Mouse (Mus musculus) myocyte (in vitro differentiated cells): Measurements from ENCODE around the gene Fam53a. TPM values are rescaled to one million over a fixed set of nuclear protein-coding genes. Genes with fewer than 3 reads are reported as not detected.

Source experiments
- H3K27me3 ChIP-seq: one replicate; pipeline ENCODE4 v1.6.1; 2011; ENCODE audit not compliant: control insufficient read depth, insufficient read depth, insufficient read length
- H3K36me3 ChIP-seq: one replicate; pipeline ENCODE4 v1.6.1; 2011; ENCODE audit not compliant: control insufficient read depth, insufficient read depth
- H3K4me2 ChIP-seq: one replicate; pipeline ENCODE4 v1.6.1; 2011; ENCODE audit warnings: low read depth, control low read depth
- H3K4me3 ChIP-seq: one replicate; pipeline ENCODE4 v1.5.1; 2011; ENCODE audit warnings: mild to moderate bottlenecking, control low read depth, moderate library complexity
- H3K79me2 ChIP-seq: one replicate; pipeline ENCODE4 v1.6.1; 2011; ENCODE audit not compliant: control insufficient read depth, insufficient read depth
- H3ac ChIP-seq: one replicate; pipeline ENCODE4 v1.6.1; 2011; ENCODE audit not compliant: control insufficient read depth, insufficient read length
- CEBPB ChIP-seq: IDR thresholded peaks from 2 replicates; pipeline ENCODE4 v1.6.1; 2011; ENCODE audit warnings: mild to moderate bottlenecking, moderate library complexity; ENCODE audit not compliant: poor library complexity, insufficient read depth, severe bottlenecking
- E2F4 ChIP-seq: IDR thresholded peaks from one replicate; pipeline ENCODE4 v1.6.1; 2011; ENCODE audit warnings: mild to moderate bottlenecking, control low read depth, moderate library complexity; ENCODE audit not compliant: insufficient read depth
- MAX ChIP-seq: IDR thresholded peaks from one replicate; pipeline ENCODE4 v1.6.1; 2011; ENCODE audit warnings: low read depth, mild to moderate bottlenecking, control low read depth
- MYOD1 ChIP-seq, 3 experiments: IDR thresholded peaks; one replicate each; pipeline ENCODE4 v1.6.1; 2011; ENCODE audit warnings: control low read depth in 2 of 3, low read depth in 2 of 3, mild to moderate bottlenecking in 2 of 3, moderate library complexity in 1 of 3; ENCODE audit not compliant: insufficient read length in 2 of 3, control insufficient read depth in 1 of 3
- MYOG ChIP-seq, 3 experiments: IDR thresholded peaks; one replicate each; pipeline ENCODE4 v1.6.1; 2011; ENCODE audit warnings: control low read depth in 2 of 3, low read depth in 2 of 3, mild to moderate bottlenecking in 2 of 3; ENCODE audit not compliant: insufficient read length in 2 of 3, control insufficient read depth in 1 of 3, insufficient read depth in 1 of 3
- POLR2A ChIP-seq: IDR thresholded peaks from one replicate; pipeline ENCODE4 v1.6.1; 2011; ENCODE audit warnings: low read depth, mild to moderate bottlenecking, control low read depth, moderate library complexity; ENCODE audit not compliant: insufficient read length
- POLR2AphosphoS2 ChIP-seq: IDR thresholded peaks from one replicate; pipeline ENCODE4 v1.6.1; 2011; ENCODE audit warnings: low read depth, control low read depth; ENCODE audit not compliant: insufficient read length
- REST ChIP-seq: IDR thresholded peaks from one replicate; pipeline ENCODE4 v1.6.1; 2011; ENCODE audit warnings: mild to moderate bottlenecking, control low read depth, moderate library complexity; ENCODE audit not compliant: insufficient read depth, insufficient read length
- SRF ChIP-seq: IDR thresholded peaks from one replicate; pipeline ENCODE4 v1.6.1; 2011; ENCODE audit warnings: low read depth; ENCODE audit not compliant: control insufficient read depth, insufficient read length
- TCF12 ChIP-seq: IDR thresholded peaks from one replicate; pipeline ENCODE4 v1.6.1; 2011; ENCODE audit warnings: mild to moderate bottlenecking, control low read depth; ENCODE audit not compliant: poor library complexity, insufficient read depth, severe bottlenecking
- TCF3 ChIP-seq: IDR thresholded peaks from one replicate; pipeline ENCODE4 v1.6.1; 2011; ENCODE audit warnings: low read depth, control low read depth; ENCODE audit not compliant: insufficient read length
- USF1 ChIP-seq: IDR thresholded peaks from one replicate; pipeline ENCODE4 v1.6.1; 2011; ENCODE audit warnings: low read depth, mild to moderate bottlenecking, control low read depth, moderate library complexity
- polyA plus RNA-seq: library from polyadenylated mRNA; unstranded; fragments of >200 nt; fragmentation: generic; extraction: Trizol; gene quantifications from one replicate; pipeline ENCODE4 v1.2.1, GENCODE M21; 2012; ENCODE audit warnings: missing spikeins

Fam53a gene
- polyA plus RNA-seq, 1 experiment, result 28.3 TPM

GRCm38 (mm10) chr5:33668223-33668622, 38.8 kb upstream of the Fam53a start:
- Histone ChIP-seq H3K27me3 (no peaks in the 10 kb centered on the region), H3K4me3 (no peak overlapping the region), H3K4me2 (no peak overlapping the region), H3K36me3 (peaks cover 19% of the 10 kb centered on the region), H3K79me2 (no peaks in the 10 kb centered on the region), H3ac (no peak overlapping the region)
- TF ChIP-seq MYOG (IDR thresholded peaks at IDR 0.05; ENCODE audit: control insufficient read depth in 1 of 3, insufficient read depth in 1 of 3, insufficient read length in 2 of 3, low read depth in 2 of 3) (no peak), USF1 (no peak), MAX (no peak), MYOD1 (IDR thresholded peaks at IDR 0.05; ENCODE audit: control insufficient read depth in 1 of 3, insufficient read length in 2 of 3, low read depth in 2 of 3) (no peak), E2F4 (no peak), POLR2AphosphoS2 (no peak), TCF3 (no peak), TCF12 (no peak), REST (no peak), POLR2A (no peak)

DNA sequence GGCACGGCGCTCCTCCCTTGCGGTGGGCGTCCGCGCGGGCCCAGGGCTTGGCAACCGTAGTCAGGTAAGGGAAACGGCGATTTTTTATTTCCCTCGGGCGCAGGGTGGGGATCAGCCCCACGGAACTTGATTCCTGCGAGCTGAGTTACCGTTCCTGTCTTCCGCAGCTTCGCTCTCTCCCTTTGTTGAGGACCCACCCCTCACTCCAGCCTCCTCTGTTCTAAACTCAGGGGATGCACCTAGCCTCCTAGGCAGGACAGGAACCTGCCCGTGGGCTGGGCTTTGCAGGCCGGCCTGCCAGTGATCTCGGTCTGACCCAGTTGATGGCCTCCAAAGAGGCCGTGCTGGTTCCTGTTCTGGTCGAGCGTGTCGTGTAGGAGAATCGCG, 29.2 kb upstream of the Fam53a start:
- H3K4me3 ChIP-seq, result peak overlapping the region; percentile 97
- peak overlapping the region; percentile 81 for H3ac ChIP-seq
- peak overlapping the region; percentile 78 for H3K4me2 ChIP-seq
- H3K36me3 ChIP-seq, result peaks cover 11% of the 10 kb centered on the region
- TF ChIP-seq POLR2AphosphoS2, result no peak
- TF ChIP-seq MAX, result no peak
- TF ChIP-seq SRF, result no peak
- no peak for TF ChIP-seq REST
- TF ChIP-seq MYOD1 (IDR thresholded peaks at IDR 0.05; ENCODE audit: control insufficient read depth in 1 of 3, insufficient read length in 2 of 3, low read depth in 2 of 3), result no peak
- TF ChIP-seq E2F4, result no peak
- no peak for TF ChIP-seq TCF3
- TF ChIP-seq CEBPB, result no peak
- TF ChIP-seq POLR2A, result no peak
- no peak for TF ChIP-seq TCF12
- TF ChIP-seq USF1, result no peak
- H3K27me3 ChIP-seq, result no peaks in the 10 kb centered on the region
- peaks cover 63% of the 10 kb centered on the region for H3K79me2 ChIP-seq

GRCm38 (mm10) chr5:33657787-33658663, 28.6 kb upstream of the Fam53a start, which contains the start of the genes Tacc3 and Tmem129:
Tacc3 (plus strand) TSS chr5:33658128.
Tmem129 (minus strand) TSS chr5:33658416.
- peak within 1 kb of the TSS; percentile 97 for H3K4me3 ChIP-seq
- peaks cover 11% of the 10 kb centered on the region for H3K36me3 ChIP-seq
- peak within 1 kb of the TSS; percentile 81 for H3ac ChIP-seq
- peaks cover 63% of the 10 kb centered on the region for H3K79me2 ChIP-seq
- no peaks in the 10 kb centered on the region for H3K27me3 ChIP-seq
- H3K4me2 ChIP-seq, result peak within 1 kb of the TSS; percentile 88
- TF ChIP-seq POLR2A (peak; percentile 96), CEBPB (no peak), E2F4 (peak; percentile 96), MYOD1 (IDR thresholded peaks at IDR 0.05; ENCODE audit: control insufficient read depth in 1 of 3, insufficient read length in 2 of 3, low read depth in 2 of 3) (peak in 2 of 3 experiments; percentile 21 to 33), POLR2AphosphoS2 (peak; percentile 95)

DNA sequence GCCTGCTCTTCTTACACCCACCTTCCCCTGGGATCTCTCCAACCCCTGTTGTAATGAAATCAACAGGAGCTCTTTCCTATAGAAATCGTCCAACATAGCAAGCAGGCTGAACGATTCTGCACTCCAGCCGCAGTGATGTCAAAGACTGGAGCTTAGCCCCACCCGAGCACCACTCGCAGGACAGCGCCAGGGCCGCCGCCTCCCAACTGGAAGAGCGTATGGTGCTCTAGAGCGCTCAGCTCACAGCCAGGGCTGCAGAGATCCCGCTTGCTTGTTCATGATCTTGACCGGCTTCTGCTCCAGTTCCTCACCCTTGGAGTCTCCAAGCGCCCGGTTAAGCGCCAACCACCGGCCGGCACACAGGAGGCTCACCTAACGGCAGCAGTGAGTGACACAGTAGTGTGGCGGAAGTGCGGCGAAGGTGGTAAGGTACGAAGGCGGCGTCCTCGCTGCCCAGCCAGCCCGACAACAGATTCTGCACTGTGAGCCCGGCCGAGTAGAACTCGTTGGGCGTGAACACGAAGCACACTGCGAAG, 27.9 kb upstream of the Fam53a start:
- H3K4me3 ChIP-seq, result peak overlapping the region; percentile 97
- no peak for TF ChIP-seq POLR2AphosphoS2
- H3K36me3 ChIP-seq, result peaks cover 11% of the 10 kb centered on the region
- H3K4me2 ChIP-seq, result peak overlapping the region; percentile 88
- peaks cover 59% of the 10 kb centered on the region for H3K79me2 ChIP-seq
- H3K27me3 ChIP-seq, result no peaks in the 10 kb centered on the region
- H3ac ChIP-seq, result peak overlapping the region; percentile 81

DNA sequence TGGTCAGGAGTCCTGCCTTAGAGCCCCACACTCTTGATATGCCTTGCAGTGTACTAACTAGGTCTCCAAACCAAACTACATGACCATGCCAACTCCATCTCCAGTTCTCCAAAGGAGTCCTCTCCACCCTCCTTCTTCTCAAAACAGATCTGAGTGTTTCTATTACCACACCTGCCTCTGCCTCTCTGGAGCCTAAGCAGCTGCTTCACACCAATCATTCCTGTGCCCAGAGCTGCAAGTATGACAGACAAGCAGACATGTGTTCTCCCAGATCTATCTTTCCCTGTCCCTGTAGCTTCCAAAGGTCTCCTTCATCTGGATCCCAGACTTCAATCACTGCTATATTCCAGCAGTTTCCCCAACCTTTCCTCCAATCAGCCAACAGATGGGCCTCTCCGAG, 27.3 kb upstream of the Fam53a start:
- Histone ChIP-seq H3K4me3 (peak overlapping the region; percentile 97), H3K36me3 (peaks cover 8% of the 10 kb centered on the region), H3K79me2 (peaks cover 59% of the 10 kb centered on the region), H3K27me3 (no peaks in the 10 kb centered on the region), H3K4me2 (peak overlapping the region; percentile 88), H3ac (peak overlapping the region; percentile 81)
- no peak for TF ChIP-seq POLR2A
- TF ChIP-seq MAX, result no peak
- peak; percentile 86 to 95 (median 90) for TF ChIP-seq MYOD1 (IDR thresholded peaks at IDR 0.05; ENCODE audit: control insufficient read depth in 1 of 3, insufficient read length in 2 of 3, low read depth in 2 of 3)
- peak in 1 of 3 experiments; percentile 33 for TF ChIP-seq MYOG (IDR thresholded peaks at IDR 0.05; ENCODE audit: control insufficient read depth in 1 of 3, insufficient read depth in 1 of 3, insufficient read length in 2 of 3, low read depth in 2 of 3)
